25 mouse cellular contexts compared by ENCODE assay signal in the genomic region with DNA sequence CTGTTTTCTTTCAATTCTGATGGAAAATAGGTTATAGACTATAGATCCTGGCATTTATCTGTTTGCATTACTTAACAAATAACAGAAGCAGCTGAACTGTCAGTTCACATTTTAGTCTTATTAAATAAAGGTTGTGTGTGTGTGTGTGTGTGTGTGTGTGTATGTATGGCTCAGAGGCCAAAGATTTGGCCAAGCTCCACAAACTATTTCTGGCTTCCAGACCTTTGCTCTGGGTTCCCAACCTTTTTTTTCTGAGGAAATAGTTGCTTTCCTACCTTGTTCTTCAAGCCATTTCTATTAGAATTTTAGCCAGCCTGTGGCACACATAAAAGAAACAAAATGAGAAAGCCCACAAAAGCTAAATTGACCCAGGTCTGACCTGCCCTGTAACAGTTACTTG. TPM values are rescaled to one million over a fixed set of nuclear protein-coding genes. Genes with fewer than 3 reads are reported as not detected.
DNase-seq lines count a peak whose midpoint lies in the region; ATAC-seq and TF ChIP-seq lines count a peak whose summit lies in the region.
"Had no signal": no experiment of that assay in that cellular context is flagged by ENCODE, and none has a peak within 500 bp of the region (broad histone marks: within the 10 kb centered on the region; RNA-seq: fewer than 3 reads in every experiment).

No protein-coding gene starts in this region.

- DNase-seq in adrenal gland, postnatal 10 days: peak; percentile 36
- no peak for DNase-seq in adrenal gland, adult 18-20 months (ENCODE audit: low spot score in 2 of 2)
- peak; percentile 23 for DNase-seq in kidney, adult 2 months
- no peak for DNase-seq in kidney, postnatal 4 days
- DNase-seq in kidney, postnatal 36 days: peak; percentile 22 to 37
- DNase-seq in kidney, adult 9 months: no peak
- peak; percentile 21 for DNase-seq in MN1 (ENCODE audit: low spot score)
- DNase-seq in midbrain, embryonic 11.5 days (ENCODE audit: low spot score, missing footprints): no peak
- DNase-seq: adrenal gland, adult 8-10 months; adrenal gland, postnatal 36 days; cerebellum, adult 18-20 months; cerebellum, adult 9-10 months; cerebellum, postnatal 14 days; forebrain, postnatal 0 days; gastrocnemius, adult 2 months; gastrocnemius, postnatal 14 days; heart, adult 18-20 months; heart, postnatal 10 days; heart, postnatal 36 days had no signal

- no peaks in the 10 kb centered on the region; the same call in 1 of the 2 replicates for H3K36me3 ChIP-seq in kidney, adult 2 months (ENCODE audit: control insufficient read depth, insufficient read depth, low read length)
- peaks cover 19% of the 10 kb centered on the region; the same call in 1 of the 2 replicates for H3K36me3 ChIP-seq in midbrain, embryonic 11.5 days (ENCODE audit: control insufficient read depth, insufficient read depth, low read length)

- no peaks in the 10 kb centered on the region for H3K27me3 ChIP-seq in kidney, adult 2 months (replicated peaks; ENCODE audit: control insufficient read depth, insufficient read depth, low read length)
- H3K27me3 ChIP-seq in midbrain, embryonic 11.5 days (ENCODE audit: control insufficient read depth, insufficient read depth, low read length): no peaks in the 10 kb centered on the region
- H3K27me3 ChIP-seq: hindbrain, embryonic 13.5 days; Patski had no signal

- H3K27ac ChIP-seq in kidney, adult 2 months (ENCODE audit: insufficient read depth, low read depth, low read length): no peak overlapping the region
- H3K27ac ChIP-seq in midbrain, embryonic 11.5 days (ENCODE audit: low read depth, low read length): no peak overlapping the region
- H3K27ac ChIP-seq: gastrocnemius, adult 2 months; hindbrain, embryonic 10.5 days; hindbrain, embryonic 13.5 days had no signal

- TF ChIP-seq CTCF in kidney, adult 2 months (conservative IDR thresholded peaks at IDR 0.05; ENCODE audit: insufficient read depth, insufficient read length, low read depth, low read length): no peak

- no peaks in the 10 kb centered on the region for H3K9me3 ChIP-seq in midbrain, embryonic 11.5 days (ENCODE audit: control insufficient read depth, low read length)
- H3K9me3 ChIP-seq: hindbrain, embryonic 10.5 days; hindbrain, embryonic 13.5 days had no signal

- H3K9ac ChIP-seq in midbrain, embryonic 11.5 days (ENCODE audit: low read length): no peak overlapping the region
- H3K9ac ChIP-seq: forebrain, postnatal 0 days; hindbrain, embryonic 13.5 days had no signal

- H3K4me1 ChIP-seq in kidney, adult 2 months (ENCODE audit: control insufficient read depth, insufficient read depth, low read length): peaks cover 7% of the 10 kb centered on the region; the same call in 1 of the 2 replicates
- H3K4me1 ChIP-seq in midbrain, embryonic 11.5 days (ENCODE audit: control insufficient read depth, insufficient read depth, low read length): no peaks in the 10 kb centered on the region
- H3K4me1 ChIP-seq: hindbrain, embryonic 10.5 days; hindbrain, embryonic 13.5 days had no signal

- no peak overlapping the region for H3K4me3 ChIP-seq in kidney, adult 2 months (ENCODE audit: insufficient read depth, low read depth, low read length)
- H3K4me3 ChIP-seq in midbrain, embryonic 11.5 days (ENCODE audit: low read depth, low read length): no peak overlapping the region
- H3K4me3 ChIP-seq: gastrocnemius, adult 2 months; hindbrain, embryonic 10.5 days; hindbrain, embryonic 13.5 days had no signal

- H3K4me2 ChIP-seq in midbrain, embryonic 11.5 days: no peak overlapping the region
- H3K4me2 ChIP-seq: heart, embryonic 11.5 days; hindbrain, embryonic 13.5 days had no signal

- no peak for ATAC-seq in midbrain, embryonic 11.5 days (ENCODE audit: low FRiP score)
- ATAC-seq: forebrain, embryonic 14.5 days; forebrain, postnatal 0 days; hindbrain, embryonic 16.5 days; Patski had no signal

- no peak for TF ChIP-seq POLR2A in kidney, adult 2 months (IDR thresholded peaks at IDR 0.05; ENCODE audit: low read depth, low read length)

RNA-seq across cellular contexts. Expression of a gene that starts 16.8 kb away (rescaled TPM):
- 100 to 1,000 TPM; 148 to 171 TPM for total RNA-seq in adrenal gland, postnatal 10 days (2021)
- 100 to 1,000 TPM; 156 to 299 TPM for total RNA-seq in adrenal gland, adult 18-20 months (2021)
- polyA plus RNA-seq in kidney, adult 2 months (2012; rRNA removed): 24.4 and 27.0 TPM in 2 replicates
- 139 and 144 TPM in 2 replicates for polyA plus RNA-seq in midbrain, embryonic 11.5 days (2014; fragmentation: Nextera tagmentation; extraction: Ambion mirVana)

RNA-seq across cellular contexts. Expression of a gene that starts 43.8 kb away (rescaled TPM):
- total RNA-seq in adrenal gland, postnatal 10 days (2021): 10 to 100 TPM; 34.2 to 46.8 TPM
- total RNA-seq in adrenal gland, adult 18-20 months (2021): 10 to 100 TPM; 17.7 to 29.2 TPM
- 4.4 and 4.7 TPM in 2 replicates for polyA plus RNA-seq in kidney, adult 2 months (2012; rRNA removed)
- 79.7 and 84.2 TPM in 2 replicates for polyA plus RNA-seq in midbrain, embryonic 11.5 days (2014; fragmentation: Nextera tagmentation; extraction: Ambion mirVana)

RNA-seq across cellular contexts. Expression of a gene that starts 43.9 kb away (rescaled TPM):
- 10 to 100 TPM; 22.6 to 51.8 TPM for total RNA-seq in adrenal gland, postnatal 10 days (2021)
- not detected for total RNA-seq in adrenal gland, adult 18-20 months (2021)
- 0.05 and 0.08 TPM in 2 replicates for polyA plus RNA-seq in kidney, adult 2 months (2012; rRNA removed)
- 2.3 and 2.7 TPM in 2 replicates for polyA plus RNA-seq in midbrain, embryonic 11.5 days (2014; fragmentation: Nextera tagmentation; extraction: Ambion mirVana)
- total RNA-seq: gastrocnemius, adult 2 months; heart, adult 18-20 months; heart, postnatal 36 days had no signal

Comparison
In these comparisons a context has a peak if more than half of its experiments do, and no peak if none do; other contexts are left out.
1. DNase-seq: peak in adrenal gland, postnatal 10 days (single experiment), kidney, adult 2 months (single experiment), kidney, postnatal 36 days (2 of 2) and MN1 (single experiment); none in adrenal gland, adult 18-20 months (0 of 2), kidney, postnatal 4 days (0 of 2), kidney, adult 9 months (single experiment) and midbrain, embryonic 11.5 days (single experiment).
2. RNA of a gene that starts 43.9 kb away (total RNA-seq): 22.6 to 51.8 TPM in adrenal gland, postnatal 10 days; not detected in adrenal gland, adult 18-20 months; every median in the first group is over 10 times any median in the second.